Mouse (Mus musculus): ENCODE measurements around the gene Rffl. TPM values are rescaled to one million over a fixed set of nuclear protein-coding genes. Genes with fewer than 3 reads are reported as not detected.

The Rffl gene
- 16.7 TPM for polyA plus RNA-seq (2017; shearing (Covaris generic))

DNA sequence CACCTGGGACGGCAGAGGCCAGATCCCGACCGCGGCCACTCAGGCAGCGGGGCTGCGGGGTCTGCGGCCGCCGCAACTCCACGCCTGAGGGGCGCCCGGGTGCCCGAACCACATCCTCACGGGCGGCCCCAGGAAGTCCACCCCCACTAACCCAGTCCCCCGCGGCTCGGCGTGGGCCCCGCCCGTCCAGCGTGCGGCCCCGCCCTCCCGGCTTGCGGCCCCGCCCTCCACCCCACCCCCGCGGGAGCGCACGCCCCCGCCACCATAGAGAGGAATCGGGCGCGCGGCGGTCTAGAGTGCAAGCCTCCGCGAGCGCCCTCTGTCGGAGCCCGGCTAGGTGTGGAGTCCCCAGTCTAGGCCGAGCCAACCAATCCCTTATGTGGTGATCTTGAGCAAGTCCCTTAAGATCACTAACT, at the start of gene Rffl:
Gene Rffl, minus strand, starts transcription at position 180 of the 416 bp plus-strand sequence.

DNA sequence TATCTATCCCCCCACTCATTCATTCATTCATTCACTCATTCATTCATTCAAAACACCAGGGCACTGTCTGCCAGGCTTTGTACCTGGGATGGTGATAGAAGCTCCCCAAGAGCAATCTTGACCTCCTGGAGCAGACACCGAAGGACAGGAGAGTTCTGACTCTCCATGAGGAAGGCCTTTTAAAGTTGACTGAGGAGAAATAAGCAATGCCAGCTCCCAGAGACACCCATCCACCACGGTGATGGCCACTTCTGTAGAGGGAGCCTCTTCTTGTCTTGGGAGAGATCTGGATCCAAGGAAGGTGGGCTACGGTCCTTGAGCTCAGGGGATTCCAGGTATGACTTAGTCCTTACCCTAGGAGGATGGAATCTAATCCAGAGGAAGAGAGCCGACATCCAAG, 39.2 kb upstream of the Rffl start, which contains the start of gene Unc45b:
Gene Unc45b, plus strand, starts transcription at position 301 of the 400 bp plus-strand sequence.

DNA sequence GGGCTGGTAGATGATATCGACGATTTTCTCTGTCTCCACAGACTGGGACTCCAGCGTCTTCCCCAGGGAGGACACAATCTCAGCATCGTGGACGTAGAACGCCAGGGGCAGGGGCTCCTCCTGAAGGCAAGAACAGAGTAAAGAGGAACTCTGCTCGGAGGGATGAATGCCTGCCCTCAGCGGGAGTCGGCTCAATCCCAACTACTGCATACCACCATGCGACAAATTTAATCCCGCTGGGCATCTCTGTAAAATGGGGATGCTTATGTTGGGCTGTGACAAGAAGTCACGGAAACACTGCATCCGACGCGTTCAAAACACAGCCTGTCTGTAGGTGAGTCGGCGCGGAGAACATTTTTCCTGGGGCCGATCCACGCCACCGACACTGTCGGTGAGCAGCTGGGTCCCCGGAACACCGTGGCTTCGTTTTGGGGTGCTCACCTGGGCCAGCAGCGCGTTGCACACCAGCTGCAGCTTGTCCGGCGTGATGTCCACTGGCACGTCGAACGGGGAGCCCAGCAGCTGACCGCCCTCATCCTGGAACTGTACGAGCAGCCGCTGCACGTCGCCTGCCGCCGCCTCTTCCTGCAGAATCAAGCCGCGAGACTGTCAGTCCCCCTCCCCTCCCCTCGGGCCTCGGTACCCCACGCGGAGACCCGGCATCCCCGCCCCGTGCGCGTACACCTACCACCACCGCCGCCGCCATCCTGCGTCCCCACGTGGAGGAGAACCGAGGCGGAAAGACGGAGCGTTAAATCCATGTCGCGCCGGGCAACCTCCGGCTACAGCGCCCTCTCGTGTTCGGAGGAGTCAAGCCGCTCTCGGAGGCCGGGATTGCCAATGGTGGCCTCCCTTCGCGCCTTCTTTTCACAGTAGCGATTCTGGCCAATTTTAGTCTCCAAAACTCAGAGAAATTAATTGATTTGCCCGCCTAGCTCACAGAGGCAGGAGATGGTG, 36.9 kb upstream of the Rffl start, which contains the start of gene Nle1:
Gene Nle1, minus strand, starts transcription at position 761 of the 957 bp plus-strand sequence.

DNA sequence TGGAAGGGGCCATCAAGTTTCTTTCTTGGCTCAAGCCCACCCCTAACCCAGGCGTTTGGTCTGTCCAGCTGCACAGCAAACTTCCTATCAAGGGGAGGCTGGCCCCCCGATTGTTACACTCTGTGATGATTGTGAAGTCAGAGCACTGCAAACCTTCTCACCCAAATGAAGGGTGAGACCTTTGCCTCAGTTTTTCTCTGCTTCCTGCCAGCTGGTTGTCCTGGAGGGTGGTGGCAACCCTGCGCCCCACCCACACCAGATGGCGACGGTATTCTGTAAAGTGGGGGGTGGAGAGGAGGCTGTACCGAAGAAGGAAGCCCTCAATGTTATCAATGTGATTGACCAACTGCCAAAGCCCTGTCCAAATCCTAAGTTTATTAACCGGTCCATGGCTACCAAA, 20.9 kb upstream of the Rffl start, which contains the start of gene Fndc8:
Gene Fndc8, plus strand, starts transcription at position 189 of the 400 bp plus-strand sequence.

DNA sequence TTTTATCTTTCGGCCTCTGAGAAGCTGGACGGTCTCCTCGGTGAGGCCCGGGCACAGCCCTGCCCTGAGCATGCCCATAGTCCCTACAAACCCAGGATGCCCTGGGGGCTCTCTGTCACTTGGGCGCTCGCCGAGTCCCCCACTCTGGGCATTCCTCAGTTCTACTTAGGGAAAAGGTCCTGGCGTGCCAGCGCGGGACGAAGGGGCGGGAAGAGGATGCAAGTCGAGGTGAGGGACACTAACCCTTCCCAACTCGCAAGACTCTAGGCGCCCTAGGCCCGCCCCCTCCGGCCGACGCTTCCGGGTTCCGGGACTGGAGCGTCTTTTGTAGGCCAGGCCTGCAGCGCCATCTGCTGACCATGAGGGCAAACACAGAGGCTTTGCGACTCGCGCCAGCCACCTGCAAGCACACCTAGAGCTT, 19.3 kb upstream of the Rffl start, which contains the start of gene Rad51d:
Gene Rad51d, minus strand, starts transcription at position 273 of the 421 bp plus-strand sequence.

DNA sequence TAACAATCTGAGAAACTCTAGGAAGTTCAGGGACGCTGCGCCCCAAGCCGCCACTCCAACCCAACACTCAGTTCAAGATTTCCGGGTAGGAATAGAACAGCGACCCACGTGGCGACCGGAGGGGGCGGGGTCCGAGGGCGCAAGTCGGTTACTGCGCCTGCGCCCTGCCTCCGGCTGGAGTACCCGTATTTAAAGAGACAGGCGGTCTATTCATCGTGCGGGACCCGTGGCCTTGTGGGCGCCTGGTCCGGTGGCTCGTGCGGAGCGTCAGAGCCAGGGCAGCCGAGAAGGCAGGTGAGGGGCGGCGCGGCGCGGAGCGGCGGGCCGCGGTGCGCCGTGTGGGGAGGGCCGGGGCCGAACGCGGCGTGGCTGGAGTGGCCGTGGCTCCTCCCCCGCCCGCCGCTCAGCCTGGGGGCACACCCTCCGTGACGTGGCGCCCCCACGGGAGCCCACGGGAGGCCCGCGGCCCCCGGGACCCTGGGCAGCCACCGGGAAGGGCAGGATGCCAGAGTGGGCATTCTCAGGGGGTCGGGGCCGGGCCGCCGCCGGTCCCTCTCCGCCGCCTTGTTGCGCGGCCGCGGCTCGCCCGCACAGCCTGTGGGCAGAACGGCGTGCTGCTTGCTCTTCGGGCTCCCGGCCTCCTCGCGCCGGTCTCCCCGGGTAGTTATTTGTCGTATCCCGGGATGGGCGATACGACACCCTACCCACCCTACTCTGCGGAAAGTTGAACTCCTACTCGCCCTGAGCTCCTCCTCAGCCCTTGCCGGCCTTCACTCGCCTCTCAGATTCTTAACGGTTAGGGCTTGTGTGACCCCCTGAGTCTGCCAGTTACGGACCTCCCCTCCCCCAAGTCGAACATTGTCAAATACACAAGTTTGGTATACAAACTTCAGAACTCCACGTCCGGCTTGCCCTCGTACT, 89.8 kb downstream of the Rffl start, which contains the start of gene Lig3:
Gene Lig3, plus strand, starts transcription at position 126 of the 921 bp plus-strand sequence.

DNA sequence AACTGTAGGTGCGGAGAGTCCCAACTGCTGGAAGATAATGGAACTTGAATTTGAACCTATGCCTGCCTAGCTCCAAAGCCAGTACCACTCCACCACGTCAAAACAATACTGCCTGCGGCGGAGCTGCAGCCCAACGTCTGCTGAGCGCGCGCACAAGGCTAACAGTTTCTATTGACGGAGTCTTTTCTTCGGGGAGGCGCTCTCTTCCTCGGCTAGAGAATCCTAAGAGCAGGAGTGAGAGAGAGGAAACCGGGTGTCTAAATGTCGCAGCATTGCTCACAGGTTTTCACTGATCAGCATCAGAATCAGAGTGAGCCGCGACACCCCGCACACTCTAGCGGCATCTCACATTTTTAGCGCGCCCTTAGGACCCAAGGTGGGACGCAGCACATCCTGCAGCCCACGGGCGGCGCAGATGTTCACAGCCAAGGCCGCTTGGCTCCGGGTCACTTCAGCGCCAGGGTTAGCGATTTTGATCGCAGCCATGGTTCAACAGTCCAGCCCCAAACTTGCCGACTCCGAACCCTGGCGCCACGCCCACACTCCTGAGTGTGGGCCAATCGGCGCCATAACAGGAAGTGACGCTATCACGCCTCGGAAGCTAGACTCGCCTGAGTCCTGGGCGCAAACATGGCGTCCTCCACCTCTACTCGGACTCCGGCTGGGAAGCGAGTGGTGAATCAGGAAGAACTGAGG, 107.1 kb downstream of the Rffl start, which contains the start of the genes Cct6b and Zfp830:
Gene Cct6b, minus strand, starts transcription at position 580 of the 696 bp plus-strand sequence.
Gene Zfp830, plus strand, starts transcription at position 604 of the 696 bp plus-strand sequence.

Other genes with a start within 250 kb of the Rffl start
- gene Cct6b, start 106.9 kb downstream of the Rffl start, polyA plus RNA-seq (2017; shearing (Covaris generic)): 0.77 TPM
- gene Zfp830, start 106.9 kb downstream of the Rffl start, polyA plus RNA-seq (2017; shearing (Covaris generic)): 42.9 TPM
- gene Lig3, start 90.1 kb downstream of the Rffl start, polyA plus RNA-seq (2017; shearing (Covaris generic)): 42.4 TPM
- gene Rad51d, start 19.4 kb upstream of the Rffl start, polyA plus RNA-seq (2017; shearing (Covaris generic)): 40.0 TPM
- not detected for gene Fndc8, start 20.9 kb upstream of the Rffl start, polyA plus RNA-seq (2017; shearing (Covaris generic))
- 38.4 TPM for gene Nle1, start 37.2 kb upstream of the Rffl start, polyA plus RNA-seq (2017; shearing (Covaris generic))
- gene Unc45b, start 39.3 kb upstream of the Rffl start, polyA plus RNA-seq (2017; shearing (Covaris generic)): not detected
- 51.3 TPM for gene Slfn5, start 80.1 kb upstream of the Rffl start, polyA plus RNA-seq (2017; shearing (Covaris generic))
- 22.9 TPM for gene Slfn9, start 120.6 kb upstream of the Rffl start, polyA plus RNA-seq (2017; shearing (Covaris generic))
- 153 TPM for gene Slfn8, start 149.6 kb upstream of the Rffl start, polyA plus RNA-seq (2017; shearing (Covaris generic))
- 684 TPM for gene Slfn2, start 193.9 kb upstream of the Rffl start, polyA plus RNA-seq (2017; shearing (Covaris generic))
- 220 TPM for gene Slfn1, start 245.6 kb upstream of the Rffl start, polyA plus RNA-seq (2017; shearing (Covaris generic))

Measured in inflammation-experienced regulatory T-cells, adult 16 weeks (primary cell).